Mouse (Mus musculus): Measurements from ENCODE around the gene Pdx1. TPM values are rescaled to one million over a fixed set of nuclear protein-coding genes. Genes with fewer than 3 reads are reported as not detected.

Pdx1 gene
- total and polyA plus RNA-seq, 3 experiments, result not detected

- Histone ChIP-seq H3K4me1 (ENCODE audit: control insufficient read depth in 1 of 2, insufficient read depth in 2 of 2) (peaks cover 0 to 3% of the 10 kb centered on the region in 2 experiments; a peak in 1 of 4 replicates), H3K27me3 (replicated peaks) (peaks cover 53% of the 10 kb centered on the region), H3K9ac (ENCODE audit: insufficient read depth, low read depth) (no peak overlapping the region), H3K36me3 (replicated peaks in 1 of 2; ENCODE audit: control insufficient read depth in 1 of 2, insufficient read depth in 1 of 2, low read length in 1 of 2) (no peaks in the 10 kb centered on the region), H3K27ac (ENCODE audit: insufficient read depth, low read depth) (no peak overlapping the region), H3K9me3 (replicated peaks; ENCODE audit: low read length) (no peaks in the 10 kb centered on the region), H3K4me3 (replicated peaks in 1 of 3; ENCODE audit: low read depth in 2 of 3, low read length in 2 of 3, poor library complexity in 1 of 3) (no peak overlapping the region), H3K4me2 (ENCODE audit: insufficient read depth, low read depth, poor library complexity, severe bottlenecking) (no peak overlapping the region), H3K79me2 (replicated peaks; ENCODE audit: control insufficient read depth, extremely low read depth, insufficient read depth, poor library complexity, severe bottlenecking) (no peaks in the 10 kb centered on the region)
- TF ChIP-seq POLR2A (IDR thresholded peaks at IDR 0.05; ENCODE audit: low read depth, low read length) (no peak), CTCF (conservative IDR thresholded peaks at IDR 0.05 in 1 of 2, IDR thresholded peaks at IDR 0.05 in 1 of 2; ENCODE audit: low read depth in 2 of 2, low read length in 2 of 2) (peak; percentile 43 to 56; a peak in 3 of 4 replicates), MEF2A (IDR thresholded peaks at IDR 0.05; ENCODE audit: borderline replicate concordance, low read depth, low read length) (no peak), EP300 (IDR thresholded peaks at IDR 0.05; ENCODE audit: low read length) (no peak), ZC3H11A (IDR thresholded peaks at IDR 0.05; ENCODE audit: low read depth, low read length) (no peak)
- dilution Hi-C loops (cut with MboI; ENCODE audit: extremely low pct_ligation_motif_present, extremely low pct_unique_long_range_greater_than_20kb, low sequenced_read_pairs) (no loop called here), in situ Hi-C loops (cut with MboI; ENCODE audit: low pct_ligation_motif_present, low pct_unique_long_range_greater_than_20kb, low sequenced_read_pairs) (loop anchor here (5.0 to 25.0 kb wide), 2 partner anchors 406 to 631 kb away; no protein-coding TSS in a partner anchor)
- DNase-seq (ENCODE audit: extremely low read depth), result no peak
Measured at GRCm38 (mm10) chr5:147317991-147318390, 48.2 kb downstream of the Pdx1 start.

GRCm38 (mm10) chr5:147319653-147320052, 49.9 kb downstream of the Pdx1 start:
- dilution Hi-C loops (cut with MboI; ENCODE audit: extremely low pct_ligation_motif_present, extremely low pct_unique_long_range_greater_than_20kb, low sequenced_read_pairs) (no loop called here), in situ Hi-C loops (cut with MboI; ENCODE audit: low pct_ligation_motif_present, low pct_unique_long_range_greater_than_20kb, low sequenced_read_pairs) (loop anchor here (5.0 to 25.0 kb wide), 2 partner anchors 407 to 632 kb away; no protein-coding TSS in a partner anchor)
- Histone ChIP-seq H3K4me1 (ENCODE audit: control insufficient read depth in 1 of 2, insufficient read depth in 2 of 2) (peaks cover 0 to 3% of the 10 kb centered on the region in 2 experiments; a peak in 1 of 4 replicates), H3K9ac (ENCODE audit: insufficient read depth, low read depth) (no peak overlapping the region), H3K9me3 (replicated peaks; ENCODE audit: low read length) (no peaks in the 10 kb centered on the region), H3K4me2 (ENCODE audit: insufficient read depth, low read depth, poor library complexity, severe bottlenecking) (no peak overlapping the region), H3K79me2 (replicated peaks; ENCODE audit: control insufficient read depth, extremely low read depth, insufficient read depth, poor library complexity, severe bottlenecking) (no peaks in the 10 kb centered on the region), H3K27ac (ENCODE audit: insufficient read depth, low read depth) (no peak overlapping the region), H3K36me3 (replicated peaks in 1 of 2; ENCODE audit: control insufficient read depth in 1 of 2, insufficient read depth in 1 of 2, low read length in 1 of 2) (no peaks in the 10 kb centered on the region), H3K4me3 (replicated peaks in 1 of 3; ENCODE audit: low read depth in 2 of 3, low read length in 2 of 3, poor library complexity in 1 of 3) (no peak overlapping the region), H3K27me3 (replicated peaks) (peaks cover 41% of the 10 kb centered on the region)
- TF ChIP-seq TBP (conservative IDR thresholded peaks at IDR 0.05; ENCODE audit: low read depth, low read length), result no peak
- TF ChIP-seq USF2 (conservative IDR thresholded peaks at IDR 0.05; ENCODE audit: low read depth, low read length), result no peak
- no peak for TF ChIP-seq NELFE (IDR thresholded peaks at IDR 0.05; ENCODE audit: low read depth, low read length)
- no peak for TF ChIP-seq CHD1 (IDR thresholded peaks at IDR 0.05; ENCODE audit: low read depth, low read length)
- TF ChIP-seq ELF1 (IDR thresholded peaks at IDR 0.05; ENCODE audit: low read depth, low read length), result no peak
- no peak for TF ChIP-seq HCFC1 (IDR thresholded peaks at IDR 0.05; ENCODE audit: low read depth, low read length)
- no peak for TF ChIP-seq MAX (IDR thresholded peaks at IDR 0.05; ENCODE audit: low read length)
- no peak for TF ChIP-seq SIN3A (IDR thresholded peaks at IDR 0.05; ENCODE audit: low read length)
- TF ChIP-seq CHD2 (IDR thresholded peaks at IDR 0.05; ENCODE audit: low read length), result no peak
- TF ChIP-seq SMC3 (IDR thresholded peaks at IDR 0.05; ENCODE audit: low read depth, low read length), result peak; percentile 81
- no peak for TF ChIP-seq TCF12 (IDR thresholded peaks at IDR 0.05; ENCODE audit: low read depth, low read length)
- TF ChIP-seq NRF1 (IDR thresholded peaks at IDR 0.05; ENCODE audit: low read depth, low read length), result no peak
- no peak for TF ChIP-seq MAFK (IDR thresholded peaks at IDR 0.05; ENCODE audit: insufficient replicate concordance, low read length)
- TF ChIP-seq RCOR1 (conservative IDR thresholded peaks at IDR 0.05; ENCODE audit: low read depth, low read length), result no peak
- TF ChIP-seq POLR2A (IDR thresholded peaks at IDR 0.05; ENCODE audit: low read depth, low read length), result no peak
- TF ChIP-seq ZC3H11A (IDR thresholded peaks at IDR 0.05; ENCODE audit: low read depth, low read length), result peak; percentile 16; the same call in 1 of the 2 replicates
- TF ChIP-seq RAD21 (IDR thresholded peaks at IDR 0.05; ENCODE audit: low read depth, low read length), result peak; percentile 99
- no peak for TF ChIP-seq MAZ (IDR thresholded peaks at IDR 0.05; ENCODE audit: low read depth, low read length)
- no peak for TF ChIP-seq JUND (conservative IDR thresholded peaks at IDR 0.05; ENCODE audit: low read depth, low read length)
- TF ChIP-seq CTCF (conservative IDR thresholded peaks at IDR 0.05 in 1 of 2, IDR thresholded peaks at IDR 0.05 in 1 of 2; ENCODE audit: low read depth in 2 of 2, low read length in 2 of 2), result peak; percentile 68 to 94
- TF ChIP-seq UBTF (IDR thresholded peaks at IDR 0.05; ENCODE audit: low read depth, low read length), result no peak
- TF ChIP-seq ZNF384 (IDR thresholded peaks at IDR 0.05; ENCODE audit: low read depth, low read length), result no peak
- TF ChIP-seq MEF2A (IDR thresholded peaks at IDR 0.05; ENCODE audit: borderline replicate concordance, low read depth, low read length), result no peak
- no peak for TF ChIP-seq JUN (IDR thresholded peaks at IDR 0.05; ENCODE audit: insufficient read depth, low read depth, low read length)
- peak; percentile 78 for DNase-seq (ENCODE audit: extremely low read depth)
